Mouse (Mus musculus) forebrain, embryonic 11.5 days (tissue): ENCODE data around the gene Mtmr3. TPM values are rescaled to one million over a fixed set of nuclear protein-coding genes. Genes with fewer than 3 reads are reported as not detected.

Source experiments
- ATAC-seq: fragments of 200-750 bp; cut with Nextera tagmentation; replicated peaks from 2 replicates; pipeline ENCODE4 v1.8.0; 2017; ENCODE audit warnings: moderate TSS enrichment; ENCODE audit not compliant: low FRiP score
- DNase-seq: peaks from one replicate; pipeline ENCODE4 v3.0.0-alpha.2; 2017; ENCODE audit warnings: low spot score
- H3K27ac ChIP-seq: fragments of 300-500 bp; sonication (generic); 2 replicates; pipeline ENCODE4 v1.5.1; 2014; ENCODE audit warnings: low read depth, low read length
- H3K27me3 ChIP-seq: fragments of 300-500 bp; sonication (generic); 2 replicates; pipeline ENCODE4 v1.6.1; 2014; ENCODE audit warnings: mild to moderate bottlenecking, low read length, mixed read lengths; ENCODE audit not compliant: control insufficient read depth, insufficient read depth
- H3K36me3 ChIP-seq: fragments of 300-500 bp; sonication (generic); 2 replicates; pipeline ENCODE4 v1.6.1; 2014; ENCODE audit warnings: mild to moderate bottlenecking, low read length, moderate library complexity, mixed read lengths; ENCODE audit not compliant: control insufficient read depth, insufficient read depth
- H3K4me1 ChIP-seq: fragments of 300-500 bp; sonication (generic); replicated peaks from 2 replicates; pipeline ENCODE4 v1.6.1; 2014; ENCODE audit warnings: low read length, mixed read lengths; ENCODE audit not compliant: control insufficient read depth, insufficient read depth
- H3K4me2 ChIP-seq: fragments of 300-500 bp; sonication (generic); 2 replicates; pipeline ENCODE4 v1.6.1; 2014; ENCODE audit warnings: low read depth, mild to moderate bottlenecking, low read length, moderate library complexity, mixed read lengths; ENCODE audit not compliant: severe bottlenecking
- H3K4me3 ChIP-seq: fragments of 300-500 bp; sonication (generic); 2 replicates; pipeline ENCODE4 v1.5.1; 2014; ENCODE audit warnings: low read depth, low read length
- H3K9ac ChIP-seq: fragments of 300-500 bp; sonication (generic); 2 replicates; pipeline ENCODE4 v1.6.1; 2014; ENCODE audit warnings: low read length
- H3K9me3 ChIP-seq: fragments of 300-500 bp; sonication (generic); 2 replicates; pipeline ENCODE4 v1.6.1; 2016; ENCODE audit warnings: low read length, mixed read lengths; ENCODE audit not compliant: control insufficient read depth
- WGBS: fragments of 180-500 bp; shearing (Covaris S2); extraction: QIAGEN DNeasy Blood & Tissue Kit; methylation state at CpG from one replicate; pipeline ENCODE4 v1.1.7; 2014; 5-methylcytosine and 5-hydroxymethylcytosine counted together
- polyA plus RNA-seq: library from polyadenylated mRNA; unstranded; fragments of >200 nt; fragmentation: Nextera tagmentation; extraction: Ambion mirVana; gene quantifications from 2 replicates; pipeline ENCODE4 v1.2.1, GENCODE M21; 2014

Mtmr3 gene
- polyA plus RNA-seq, 1 experiment from 2014 or later: 43.1 TPM

DNA sequence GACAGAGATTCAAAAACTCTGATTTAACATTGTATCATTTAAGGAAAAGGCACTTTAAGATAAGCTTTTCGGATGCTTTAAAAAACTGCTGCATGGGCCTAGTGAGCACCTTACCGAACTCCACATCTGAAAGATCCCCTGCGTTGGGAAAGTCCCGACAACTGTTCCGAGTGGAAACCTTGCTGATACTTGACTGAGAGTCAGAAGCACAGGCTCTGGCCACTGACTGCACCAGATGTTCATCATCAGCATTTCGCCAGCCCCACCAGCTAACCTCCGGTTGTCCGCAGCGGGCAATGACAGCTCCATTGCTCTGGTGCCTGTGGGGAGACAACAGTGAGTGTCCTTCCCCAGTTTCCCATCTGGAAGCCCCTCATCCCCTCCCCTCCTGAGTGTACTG lies 95.9 kb downstream of the Mtmr3 start:
- H3K4me2 ChIP-seq: no peak overlapping the region
- WGBS: 94% methylated on average over 9 of the region's 9 CpGs
- DNase-seq (no peak), ATAC-seq (no peak)
- H3K27ac ChIP-seq: no peak overlapping the region
- H3K4me1 ChIP-seq: no peaks in the 10 kb centered on the region
- no peak overlapping the region for H3K9ac ChIP-seq
- H3K9me3 ChIP-seq: no peaks in the 10 kb centered on the region
- H3K27me3 ChIP-seq: no peaks in the 10 kb centered on the region
- no peak overlapping the region for H3K4me3 ChIP-seq
- peaks cover 4% of the 10 kb centered on the region; the same call in 1 of the 2 replicates for H3K36me3 ChIP-seq

DNA sequence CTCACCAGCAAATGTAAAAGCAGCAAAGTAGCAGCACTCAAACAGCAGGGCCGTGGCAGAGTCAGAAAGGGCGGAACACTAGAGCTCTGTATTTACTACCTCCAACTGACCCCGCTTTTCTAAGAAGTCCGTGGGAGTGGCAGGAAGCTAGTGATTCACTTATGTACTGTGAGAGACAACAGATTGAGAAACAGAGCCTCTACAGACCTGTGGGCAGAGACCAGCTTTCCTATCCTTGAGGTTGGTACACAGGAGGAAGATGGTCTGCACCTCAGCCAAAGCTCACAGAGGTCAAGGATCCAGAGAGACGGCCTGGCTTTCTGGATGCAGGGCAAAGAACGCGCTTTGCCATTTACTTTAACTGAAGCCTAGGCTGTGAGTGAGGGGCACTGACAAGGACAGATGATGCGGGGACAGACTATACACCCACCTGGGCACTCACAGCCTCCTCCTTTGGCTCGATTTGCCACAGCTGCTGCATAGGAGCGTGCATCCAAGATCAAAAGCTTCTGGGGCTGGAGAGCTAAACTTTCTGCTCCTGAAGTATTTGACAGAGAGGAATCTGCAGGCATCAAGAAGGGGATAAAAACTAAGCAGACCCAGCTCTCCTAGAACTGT lies 97.1 kb downstream of the Mtmr3 start:
- Histone ChIP-seq H3K36me3 (peaks cover 2% of the 10 kb centered on the region; the same call in 1 of the 2 replicates), H3K4me3 (no peak overlapping the region), H3K9me3 (no peaks in the 10 kb centered on the region), H3K4me2 (no peak overlapping the region), H3K27me3 (no peaks in the 10 kb centered on the region), H3K4me1 (no peaks in the 10 kb centered on the region), H3K27ac (no peak overlapping the region), H3K9ac (no peak overlapping the region)
- no peak for DNase-seq
- ATAC-seq: no peak
- 87% methylated on average over 10 of the region's 10 CpGs for WGBS

DNA sequence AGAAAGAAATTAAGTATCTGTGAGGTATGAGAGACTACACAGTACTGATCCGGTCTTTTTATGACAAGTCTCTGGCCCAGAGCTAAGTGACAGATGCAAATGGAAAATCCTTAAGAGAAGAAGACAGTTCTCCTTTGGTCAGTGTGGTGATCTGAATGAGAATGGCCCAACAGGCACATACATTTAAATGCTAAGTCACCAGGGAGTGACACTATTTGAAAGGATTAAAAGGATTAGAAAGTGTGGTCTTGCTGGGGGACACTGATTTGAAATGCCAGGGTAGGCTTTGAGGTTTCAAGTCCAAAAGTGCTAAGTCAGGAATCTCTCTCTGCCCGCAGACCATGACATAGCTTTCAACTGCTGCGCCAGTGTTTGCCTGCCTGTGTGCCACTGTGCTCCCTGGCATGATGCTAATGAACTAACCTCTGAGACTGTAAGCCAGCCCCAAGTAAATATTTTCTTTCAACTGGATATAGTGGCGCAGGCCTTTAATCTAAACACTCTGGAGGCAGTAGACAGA lies 99.6 kb downstream of the Mtmr3 start:
- peaks cover 2% of the 10 kb centered on the region; the same call in 1 of the 2 replicates for H3K36me3 ChIP-seq
- DNase-seq: no peak

DNA sequence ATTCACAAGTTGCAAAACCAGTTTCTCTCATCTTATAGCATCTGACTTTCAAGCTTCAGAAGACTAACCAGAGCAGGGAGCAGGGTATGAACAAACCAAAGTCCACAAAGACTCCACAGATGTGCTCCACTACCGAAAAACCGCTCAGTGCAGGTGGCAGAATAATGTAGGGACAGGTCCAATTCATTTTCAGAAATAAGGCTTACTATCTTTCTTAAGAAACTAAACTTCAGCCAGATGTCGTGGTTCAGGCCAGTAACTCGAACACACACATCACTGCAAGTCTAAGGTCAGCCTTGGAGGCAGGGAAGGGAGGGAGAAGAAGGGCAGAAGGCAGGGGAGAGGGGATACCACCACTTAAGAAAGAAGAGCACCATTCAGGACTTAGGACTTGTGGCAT lies 105.5 kb downstream of the Mtmr3 start:
- no peak overlapping the region for H3K9ac ChIP-seq
- no peak for DNase-seq
- WGBS: 91% methylated on average over 4 of the region's 4 CpGs
- H3K4me3 ChIP-seq: no peak overlapping the region
- H3K27me3 ChIP-seq: no peaks in the 10 kb centered on the region
- no peaks in the 10 kb centered on the region for H3K4me1 ChIP-seq
- H3K9me3 ChIP-seq: no peaks in the 10 kb centered on the region
- H3K27ac ChIP-seq: no peak overlapping the region
- no peak for ATAC-seq
- peaks cover 20% of the 10 kb centered on the region; the same call in 1 of the 2 replicates for H3K36me3 ChIP-seq
- no peak overlapping the region for H3K4me2 ChIP-seq

More for the DNA sequence above, 99.6 kb downstream of the Mtmr3 start:
- no peak overlapping the region for H3K9ac ChIP-seq
- no peak for ATAC-seq
- H3K4me1 ChIP-seq: no peaks in the 10 kb centered on the region
- no peak overlapping the region for H3K4me3 ChIP-seq
- no peaks in the 10 kb centered on the region for H3K9me3 ChIP-seq
- no peak overlapping the region for H3K4me2 ChIP-seq
- H3K27ac ChIP-seq: no peak overlapping the region
- H3K27me3 ChIP-seq: no peaks in the 10 kb centered on the region
- WGBS: 80% methylated on average over 4 of the region's 4 CpGs

DNA sequence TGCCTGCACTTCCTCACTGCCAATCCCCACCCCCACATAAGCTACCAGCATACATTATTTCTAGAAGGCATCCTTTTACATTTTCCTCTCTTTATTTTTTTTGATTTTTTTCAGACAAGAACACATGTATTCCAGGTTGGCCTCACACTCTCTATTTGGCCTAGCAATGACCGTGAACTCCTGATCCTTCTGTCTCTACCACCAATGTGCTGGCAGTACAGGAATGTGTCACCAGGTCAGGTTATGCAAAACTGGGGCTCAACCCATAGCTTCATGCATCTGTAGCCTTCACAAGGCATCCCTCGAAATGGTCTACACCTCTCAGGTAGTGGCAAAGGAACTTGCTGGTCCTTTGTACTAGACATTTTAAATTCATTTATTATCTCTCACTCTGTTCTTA lies 105.9 kb downstream of the Mtmr3 start:
- no peak overlapping the region for H3K9ac ChIP-seq
- H3K4me1 ChIP-seq: no peaks in the 10 kb centered on the region
- peaks cover 20% of the 10 kb centered on the region; the same call in 1 of the 2 replicates for H3K36me3 ChIP-seq
- no peaks in the 10 kb centered on the region for H3K9me3 ChIP-seq
- no peak overlapping the region for H3K27ac ChIP-seq
- H3K27me3 ChIP-seq: no peaks in the 10 kb centered on the region
- WGBS: 96% methylated on average over 2 of the region's 2 CpGs
- DNase-seq: no peak
- ATAC-seq: no peak
- no peak overlapping the region for H3K4me3 ChIP-seq
- no peak overlapping the region for H3K4me2 ChIP-seq

DNA sequence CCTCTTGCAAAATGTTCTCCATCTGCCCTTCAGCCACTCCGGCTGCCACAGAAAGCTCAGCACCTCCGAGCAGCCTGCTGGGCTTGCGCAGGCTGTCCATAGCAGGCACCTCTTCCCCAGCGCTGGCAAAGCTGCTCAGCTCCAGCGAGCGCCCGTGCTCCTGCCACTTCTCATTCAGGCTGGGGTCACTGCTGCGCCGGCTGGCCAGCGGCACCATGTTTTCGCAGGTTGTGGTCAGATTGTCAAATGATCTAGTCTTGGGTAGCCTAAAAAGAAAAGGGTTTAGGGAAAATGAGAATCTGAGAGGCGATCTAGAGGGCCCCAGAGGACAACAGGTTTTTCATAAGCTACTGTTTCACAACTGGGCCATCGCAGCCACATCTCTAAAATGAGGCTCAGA lies 106.3 kb downstream of the Mtmr3 start:
- ATAC-seq (no peak), DNase-seq (no peak)
- Histone ChIP-seq H3K9ac (no peak overlapping the region), H3K4me2 (no peak overlapping the region), H3K27me3 (no peaks in the 10 kb centered on the region), H3K36me3 (peaks cover 20% of the 10 kb centered on the region; the same call in 1 of the 2 replicates), H3K27ac (no peak overlapping the region), H3K9me3 (no peaks in the 10 kb centered on the region), H3K4me3 (no peak overlapping the region), H3K4me1 (no peaks in the 10 kb centered on the region)
- WGBS: 95% methylated on average over 13 of the region's 13 CpGs

DNA sequence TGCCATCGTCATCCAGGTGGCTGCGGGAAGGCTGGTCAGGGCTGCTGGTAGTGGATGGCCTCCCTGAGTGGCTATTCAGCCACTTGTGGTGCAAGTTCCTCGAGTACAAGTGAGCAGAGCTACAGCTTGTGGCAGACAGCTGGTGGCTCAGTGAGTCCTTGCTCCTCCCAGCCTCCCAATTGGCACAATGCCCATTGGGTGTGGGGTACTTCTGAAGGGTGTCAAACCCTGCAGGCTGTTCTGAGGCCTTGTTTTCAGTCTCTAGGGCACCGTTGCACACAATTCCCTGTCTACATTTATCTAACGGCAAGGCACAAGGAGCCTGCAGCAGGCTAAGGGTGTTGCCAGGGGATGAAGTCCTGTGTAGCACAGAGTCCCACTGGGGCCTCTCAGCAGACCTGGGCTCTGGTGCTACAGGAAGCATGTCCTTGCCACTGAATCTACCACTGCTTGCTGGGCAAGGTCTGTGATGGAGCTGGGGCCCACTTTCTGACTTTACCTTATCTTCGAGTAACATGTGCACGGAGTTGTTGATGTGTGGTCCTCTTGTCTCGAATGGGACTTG lies 107.2 kb downstream of the Mtmr3 start:
- Histone ChIP-seq H3K9ac (no peak overlapping the region), H3K4me3 (no peak overlapping the region), H3K36me3 (peaks cover 20% of the 10 kb centered on the region; the same call in 1 of the 2 replicates), H3K4me2 (no peak overlapping the region), H3K9me3 (no peaks in the 10 kb centered on the region), H3K4me1 (no peaks in the 10 kb centered on the region), H3K27me3 (no peaks in the 10 kb centered on the region), H3K27ac (no peak overlapping the region)
- ATAC-seq (no peak), DNase-seq (no peak)
- WGBS: 88% methylated on average over 8 of the region's 8 CpGs

DNA sequence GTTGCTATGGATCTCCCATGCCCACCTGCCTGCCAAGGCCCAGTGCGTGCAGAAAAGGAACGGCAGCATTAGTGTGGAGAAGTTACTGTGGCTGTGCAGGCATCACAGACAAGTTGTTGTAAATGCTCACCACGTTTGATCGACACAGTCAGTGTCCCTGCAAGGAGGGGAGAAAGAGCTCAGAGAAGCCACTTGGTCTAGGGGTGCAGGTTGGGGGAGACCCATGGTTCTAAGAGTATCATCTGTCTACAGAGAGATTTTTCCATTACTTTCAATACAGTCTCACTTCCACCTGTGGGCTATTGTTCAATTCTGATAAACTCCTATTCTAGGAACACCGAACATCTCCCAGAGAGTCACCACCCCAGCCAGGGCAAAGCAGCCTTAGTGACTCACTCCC lies 110.1 kb downstream of the Mtmr3 start:
- WGBS: 95% methylated on average over 5 of the region's 5 CpGs
- H3K9ac ChIP-seq: no peak overlapping the region
- no peaks in the 10 kb centered on the region for H3K4me1 ChIP-seq
- no peaks in the 10 kb centered on the region for H3K27me3 ChIP-seq
- no peak overlapping the region for H3K27ac ChIP-seq
- no peak for DNase-seq
- no peaks in the 10 kb centered on the region for H3K9me3 ChIP-seq
- no peak overlapping the region for H3K4me2 ChIP-seq
- no peak for ATAC-seq
- H3K36me3 ChIP-seq: peaks cover 20% of the 10 kb centered on the region; the same call in 1 of the 2 replicates
- H3K4me3 ChIP-seq: no peak overlapping the region

DNA sequence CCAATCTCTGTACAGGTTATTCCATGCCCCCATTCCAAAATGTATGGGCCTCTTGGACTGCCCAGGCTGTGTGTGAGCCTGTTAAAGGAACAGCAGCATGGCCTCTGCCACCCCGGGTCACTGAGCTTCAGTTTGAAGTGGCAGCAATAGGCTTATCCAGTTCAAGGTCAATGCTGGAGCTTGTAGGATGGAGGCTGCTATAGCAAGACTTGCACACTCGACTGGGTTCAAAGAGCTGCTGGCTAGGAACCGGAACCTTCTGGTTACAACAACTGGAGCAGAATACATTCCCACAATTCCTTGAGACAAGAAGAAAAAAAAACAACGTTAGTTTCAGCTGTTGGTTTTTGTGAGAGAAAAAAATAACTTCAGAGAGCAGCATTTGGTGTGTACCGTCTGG lies 112.0 kb downstream of the Mtmr3 start:
- no peak for ATAC-seq
- Histone ChIP-seq H3K27me3 (no peaks in the 10 kb centered on the region), H3K4me2 (no peak overlapping the region), H3K4me1 (no peaks in the 10 kb centered on the region), H3K27ac (no peak overlapping the region), H3K9ac (no peak overlapping the region), H3K36me3 (peaks cover 15% of the 10 kb centered on the region; the same call in 1 of the 2 replicates), H3K9me3 (no peaks in the 10 kb centered on the region), H3K4me3 (no peak overlapping the region)
- WGBS: 79% methylated on average over 5 of the region's 5 CpGs
- DNase-seq: no peak
